Mouse (Mus musculus) heart, embryonic 14.5 days (tissue): Measurements from ENCODE around the gene Msx1. TPM values are rescaled to one million over a fixed set of nuclear protein-coding genes. Genes with fewer than 3 reads are reported as not detected.

Experiments used
- ATAC-seq: fragments of 200-750 bp; cut with Nextera tagmentation; 2 replicates; pipeline ENCODE4 v1.8.0; 2017; ENCODE audit warnings: low read depth, moderate TSS enrichment; ENCODE audit not compliant: insufficient number of reproducible peaks, insufficient read depth, low FRiP score
- H3K27ac ChIP-seq, 2 experiments: fragments of 200-500 bp in 1 of 2; fragments of 300-500 bp in 1 of 2; sonication (generic) in 1 of 2; replicated peaks in 1 of 2; 2 replicates each; pipeline ENCODE4 v1.5.1; 2012 to 2014; ENCODE audit warnings: low read depth in 2 of 2, low read length in 2 of 2, control low read depth in 1 of 2, mild to moderate bottlenecking in 1 of 2, mixed read lengths in 1 of 2; ENCODE audit not compliant: control insufficient read depth in 1 of 2, insufficient read depth in 1 of 2
- H3K27me3 ChIP-seq: fragments of 300-500 bp; sonication (generic); 2 replicates; pipeline ENCODE4 v1.6.1; 2014; ENCODE audit warnings: mild to moderate bottlenecking, low read length, control low read depth; ENCODE audit not compliant: control insufficient read depth, insufficient read depth
- H3K36me3 ChIP-seq: fragments of 300-500 bp; sonication (generic); 2 replicates; pipeline ENCODE4 v1.6.1; 2014; ENCODE audit warnings: mild to moderate bottlenecking, control low read depth, low read length, mixed read lengths; ENCODE audit not compliant: control insufficient read depth, insufficient read depth
- H3K4me1 ChIP-seq, 2 experiments: fragments of 200-500 bp in 1 of 2; fragments of 300-500 bp in 1 of 2; sonication (generic) in 1 of 2; 2 replicates each; pipeline ENCODE4 v1.6.1; 2012 to 2014; ENCODE audit warnings: low read length in 2 of 2, control low read depth in 1 of 2, mixed read lengths in 1 of 2; ENCODE audit not compliant: control insufficient read depth in 2 of 2, insufficient read depth in 2 of 2
- H3K4me2 ChIP-seq: fragments of 300-500 bp; sonication (generic); 2 replicates; pipeline ENCODE4 v1.6.1; 2014; ENCODE audit warnings: mild to moderate bottlenecking, low read length
- H3K4me3 ChIP-seq, 2 experiments: fragments of 200-500 bp in 1 of 2; fragments of 300-500 bp in 1 of 2; sonication (generic) in 1 of 2; 2 replicates each; pipeline ENCODE4 v1.5.1; 2012 to 2014; ENCODE audit warnings: low read length in 2 of 2, mild to moderate bottlenecking in 2 of 2, control low read depth in 1 of 2, low read depth in 1 of 2, moderate library complexity in 1 of 2; ENCODE audit not compliant: control insufficient read depth in 1 of 2, insufficient read depth in 1 of 2
- H3K9ac ChIP-seq: fragments of 300-500 bp; sonication (generic); 2 replicates; pipeline ENCODE4 v1.6.1; 2014; ENCODE audit warnings: mild to moderate bottlenecking, low read length
- H3K9me3 ChIP-seq: fragments of 300-500 bp; sonication (generic); 2 replicates; pipeline ENCODE4 v1.6.1; 2016; ENCODE audit warnings: low read length, control low read depth; ENCODE audit not compliant: control insufficient read depth
- WGBS: fragments of 180-500 bp; shearing (Covaris S2); extraction: QIAGEN DNeasy Blood & Tissue Kit; methylation state at CpG from one replicate; pipeline ENCODE4 v1.1.7; 2014; 5-methylcytosine and 5-hydroxymethylcytosine counted together
- polyA plus RNA-seq: library from polyadenylated mRNA; unstranded; fragments of >200 nt; fragmentation: Nextera tagmentation; extraction: Ambion mirVana; gene quantifications from 2 replicates; pipeline ENCODE4 v1.2.1, GENCODE M21; 2014

The Msx1 gene
- 8.3 and 8.7 TPM in 2 replicates for polyA plus RNA-seq

DNA sequence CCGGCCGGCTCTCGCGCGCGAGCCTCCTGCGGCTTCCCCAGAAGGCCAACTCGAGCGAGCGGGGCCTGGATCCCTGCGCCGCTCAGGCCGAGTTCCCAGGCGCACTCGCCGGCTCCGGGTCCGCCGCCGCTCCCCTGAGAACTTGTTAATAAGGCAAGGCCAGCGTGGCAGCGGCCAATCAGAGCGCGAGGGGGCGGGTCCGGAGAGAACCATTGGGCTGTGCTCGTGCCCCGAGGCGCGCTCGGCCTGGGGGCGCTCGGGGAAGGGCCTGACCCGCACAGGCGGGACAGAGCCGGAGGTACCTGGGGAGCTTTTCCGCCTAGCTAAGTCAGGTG, at the start of gene Msx1:
Msx1 (minus strand) TSS at position 123 of the 335 bp plus-strand sequence.
- Histone ChIP-seq H3K9ac (peak within 1 kb of the TSS; percentile 74), H3K4me3 (peak within 1 kb of the TSS; percentile 64 to 72), H3K36me3 (no peaks in the 10 kb centered on the region), H3K9me3 (peaks cover 2% of the 10 kb centered on the region; the same call in 1 of the 2 replicates), H3K27ac (peak within 1 kb of the TSS in 1 of 2 experiments; percentile 21; a peak in 1 of 4 replicates), H3K4me1 (peaks cover 4 to 9% of the 10 kb centered on the region in 2 experiments; a peak in 2 of 4 replicates), H3K4me2 (peak within 1 kb of the TSS; percentile 99), H3K27me3 (peaks cover 88% of the 10 kb centered on the region)
- peak; percentile 87 for ATAC-seq
- WGBS: under 1% methylated on average over 36 of the region's 37 CpGs

DNA sequence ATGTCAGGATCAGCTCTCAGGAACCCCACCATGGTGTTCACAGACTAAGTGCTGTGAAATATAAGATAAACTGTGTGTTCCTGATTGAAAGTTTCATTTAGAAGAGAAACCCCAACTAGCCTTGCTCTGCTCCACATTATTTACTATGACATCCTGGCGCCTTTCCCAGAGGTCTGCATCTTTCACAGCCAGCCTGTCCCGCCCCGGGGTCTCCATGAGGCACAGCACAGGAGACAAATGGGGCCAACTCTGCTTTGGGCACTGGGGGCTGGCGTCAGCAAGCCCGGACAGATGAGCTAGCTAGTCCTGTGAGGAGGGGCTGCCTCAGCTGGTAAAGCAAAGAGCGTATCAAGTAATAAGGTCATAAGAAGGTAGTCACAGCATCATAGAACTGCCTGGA, 41.1 kb upstream of the Msx1 start:
- 74% methylated on average over 6 of the region's 6 CpGs for WGBS
- no peak for ATAC-seq

DNA sequence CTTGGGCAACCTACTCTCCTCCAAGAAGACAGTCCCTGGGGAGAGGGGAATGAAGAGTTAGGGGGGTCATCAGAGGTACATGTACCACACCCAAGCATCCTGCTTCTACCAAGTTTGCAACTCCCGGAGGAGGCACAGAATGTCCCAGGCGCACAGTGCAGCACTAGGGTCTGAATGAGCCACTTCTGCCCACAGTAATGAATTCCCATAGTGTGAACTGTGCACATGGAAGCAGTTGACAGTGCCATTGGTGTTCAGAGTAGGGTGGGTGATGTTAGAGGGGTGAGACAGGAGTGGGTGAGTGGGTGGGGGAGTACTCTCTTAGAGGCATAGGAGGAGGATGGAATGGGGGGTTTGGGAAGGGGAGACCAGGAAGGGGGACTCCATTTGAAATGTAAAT, 39.9 kb upstream of the Msx1 start:
- Histone ChIP-seq H3K27ac (no peak overlapping the region), H3K9me3 (no peaks in the 10 kb centered on the region), H3K4me2 (no peak overlapping the region), H3K36me3 (no peaks in the 10 kb centered on the region), H3K27me3 (no peaks in the 10 kb centered on the region), H3K4me1 (no peaks in the 10 kb centered on the region), H3K9ac (no peak overlapping the region), H3K4me3 (no peak overlapping the region)
- ATAC-seq: no peak
- 85% methylated on average over 2 of the region's 2 CpGs for WGBS

More for the DNA sequence above, 41.1 kb upstream of the Msx1 start:
- Histone ChIP-seq H3K27me3 (no peaks in the 10 kb centered on the region), H3K9ac (no peak overlapping the region), H3K4me3 (no peak overlapping the region), H3K36me3 (no peaks in the 10 kb centered on the region), H3K4me1 (no peaks in the 10 kb centered on the region), H3K9me3 (no peaks in the 10 kb centered on the region), H3K27ac (no peak overlapping the region), H3K4me2 (no peak overlapping the region)

DNA sequence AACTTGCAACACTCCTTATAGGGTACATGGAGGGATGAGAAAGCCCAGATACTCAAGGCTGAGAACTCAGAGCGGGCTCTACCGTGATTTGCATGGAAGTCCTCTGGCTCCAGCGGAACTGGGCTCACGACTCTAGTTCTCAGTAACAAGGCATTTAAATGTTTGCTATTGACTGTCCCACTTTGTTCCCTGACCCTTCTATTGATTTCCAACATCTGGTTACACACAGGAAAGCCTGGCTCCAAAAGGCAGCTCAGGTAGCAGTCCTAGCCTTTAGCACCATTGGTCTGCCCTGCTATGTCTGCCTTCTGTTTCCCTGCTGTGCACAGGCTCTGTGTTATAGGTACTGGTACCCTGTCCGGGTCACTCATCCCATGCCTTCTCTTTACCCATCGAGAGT, 36.5 kb upstream of the Msx1 start:
- H3K4me1 ChIP-seq: no peaks in the 10 kb centered on the region
- H3K36me3 ChIP-seq: no peaks in the 10 kb centered on the region
- no peak overlapping the region for H3K9ac ChIP-seq
- no peak overlapping the region for H3K4me3 ChIP-seq
- 79% methylated on average over 6 of the region's 6 CpGs for WGBS
- no peaks in the 10 kb centered on the region for H3K27me3 ChIP-seq
- H3K9me3 ChIP-seq: no peaks in the 10 kb centered on the region
- no peak overlapping the region for H3K27ac ChIP-seq
- ATAC-seq: no peak
- no peak overlapping the region for H3K4me2 ChIP-seq

DNA sequence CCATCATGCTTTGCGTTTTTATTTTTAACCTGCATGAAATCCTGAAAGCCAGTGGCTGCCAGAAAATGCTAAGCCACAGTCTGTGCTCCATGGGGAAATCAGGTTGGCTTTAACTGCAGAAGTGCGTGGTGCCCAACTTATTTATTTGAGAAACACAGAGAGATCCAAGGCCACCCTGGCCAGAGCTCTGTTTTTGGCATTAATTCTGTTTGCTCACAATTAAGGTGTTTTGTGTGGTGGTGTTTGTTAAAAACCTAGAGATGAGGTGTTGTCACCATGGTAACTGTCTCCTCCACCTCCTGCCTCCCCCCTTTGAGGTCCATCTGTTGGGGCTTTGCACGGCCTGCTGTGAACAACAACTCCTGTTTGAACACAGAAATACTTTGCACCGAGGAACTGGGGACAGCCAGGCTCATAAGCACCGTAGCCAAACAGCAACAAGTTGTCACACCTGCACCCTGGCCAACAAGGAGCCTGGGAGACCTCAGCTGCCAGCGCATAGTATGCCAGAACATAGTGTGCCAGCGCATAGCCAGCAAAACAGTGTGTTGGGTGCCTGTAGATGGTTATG, 35.9 kb upstream of the Msx1 start:
- no peak for ATAC-seq
- Histone ChIP-seq H3K4me2 (no peak overlapping the region), H3K27me3 (no peaks in the 10 kb centered on the region), H3K9ac (no peak overlapping the region), H3K9me3 (no peaks in the 10 kb centered on the region), H3K4me3 (no peak overlapping the region), H3K27ac (no peak overlapping the region), H3K4me1 (no peaks in the 10 kb centered on the region), H3K36me3 (no peaks in the 10 kb centered on the region)
- WGBS: 58% methylated on average over 7 of the region's 7 CpGs

DNA sequence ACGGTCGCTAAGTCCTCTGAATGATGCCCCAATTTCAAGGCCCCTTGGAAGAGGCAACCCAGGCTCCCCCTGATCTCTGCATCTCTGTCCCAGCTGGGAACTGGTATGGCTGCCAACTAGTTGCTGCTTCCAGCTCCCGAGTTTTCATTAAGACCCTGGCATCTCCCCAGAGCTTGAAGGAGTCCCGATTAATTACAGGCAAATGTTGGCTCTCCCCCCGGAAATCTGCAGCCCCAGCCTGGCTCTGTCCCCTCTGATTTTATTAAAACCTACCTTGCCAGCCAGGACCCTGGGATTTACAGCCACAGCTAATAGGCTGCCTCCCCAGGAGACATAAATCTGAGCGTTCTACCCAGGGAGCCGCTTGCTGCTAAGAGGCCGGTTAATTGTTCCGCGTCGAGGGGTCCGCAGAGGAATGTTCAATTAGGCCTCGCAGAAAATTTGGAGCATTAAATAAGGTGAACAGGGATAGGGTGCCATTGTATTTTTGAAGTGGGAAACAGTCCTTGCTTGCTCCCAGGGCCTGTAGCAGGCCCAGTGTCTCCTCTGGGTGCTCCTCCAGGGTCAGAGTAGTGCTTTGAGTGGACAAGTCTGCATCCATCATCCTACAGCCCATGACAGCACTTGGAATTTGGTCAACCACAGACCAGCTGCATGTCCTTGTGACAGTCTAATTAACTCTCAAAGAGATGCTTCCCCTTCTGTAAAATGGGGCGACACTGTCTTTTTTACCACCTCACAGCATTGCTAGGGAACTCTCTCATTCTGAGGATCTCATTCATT, 33.6 kb upstream of the Msx1 start:
- Histone ChIP-seq H3K9me3 (no peaks in the 10 kb centered on the region), H3K4me3 (no peak overlapping the region), H3K27me3 (no peaks in the 10 kb centered on the region), H3K27ac (no peak overlapping the region), H3K4me1 (no peaks in the 10 kb centered on the region), H3K9ac (no peak overlapping the region), H3K36me3 (no peaks in the 10 kb centered on the region), H3K4me2 (no peak overlapping the region)
- WGBS: 52% methylated on average over 14 of the region's 14 CpGs
- ATAC-seq: no peak

DNA sequence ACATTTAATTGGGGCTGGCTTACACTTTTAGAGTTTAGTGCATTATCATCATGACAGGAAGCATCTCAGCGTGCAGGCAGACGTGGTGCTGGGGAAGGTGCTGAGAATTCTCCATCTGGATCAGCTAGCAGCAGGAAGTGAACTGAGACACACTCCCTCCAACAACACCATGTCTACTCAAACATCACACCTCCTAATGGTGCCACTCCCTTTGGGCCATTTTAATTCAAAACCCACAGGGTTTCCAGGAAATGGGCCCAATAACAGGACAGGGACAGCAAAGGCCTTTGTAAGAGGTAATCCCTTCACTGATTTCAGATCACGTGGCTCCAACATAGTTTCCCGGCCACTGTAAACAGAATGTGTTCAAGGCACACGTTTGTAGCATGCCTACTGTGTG, 31.7 kb upstream of the Msx1 start:
- Histone ChIP-seq H3K4me2 (no peak overlapping the region), H3K4me1 (no peaks in the 10 kb centered on the region), H3K9ac (no peak overlapping the region), H3K27ac (no peak overlapping the region), H3K4me3 (no peak overlapping the region), H3K27me3 (no peaks in the 10 kb centered on the region), H3K36me3 (no peaks in the 10 kb centered on the region), H3K9me3 (no peaks in the 10 kb centered on the region)
- WGBS: 42% methylated on average over 5 of the region's 5 CpGs
- ATAC-seq: no peak
